Mouse (Mus musculus): Measurements from ENCODE around the gene Dhx16.
A peak's percentile ranks its signal among the peaks of the same experiment; 100 is the strongest.

Gene Dhx16

DNA sequence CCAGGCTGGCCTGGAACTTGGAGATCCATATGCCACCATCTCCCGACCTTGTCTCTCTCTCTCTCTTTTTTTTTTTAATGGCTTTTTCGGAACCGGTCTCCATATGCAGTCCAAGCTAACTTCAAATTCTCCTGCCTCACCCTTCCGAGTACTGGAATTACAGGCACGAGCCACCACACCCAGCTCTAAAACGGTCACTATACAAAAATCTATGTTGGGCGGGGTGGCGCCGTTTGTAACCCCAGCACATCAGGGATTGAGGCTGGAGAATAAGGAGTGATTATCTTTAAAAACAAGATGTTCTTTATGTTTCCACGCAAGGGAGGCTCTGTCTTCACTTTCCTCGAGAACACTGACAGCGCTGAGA lies 18.8 kb upstream of the Dhx16 start:
- DNase-seq (ENCODE audit: low read depth): no peak

DNA sequence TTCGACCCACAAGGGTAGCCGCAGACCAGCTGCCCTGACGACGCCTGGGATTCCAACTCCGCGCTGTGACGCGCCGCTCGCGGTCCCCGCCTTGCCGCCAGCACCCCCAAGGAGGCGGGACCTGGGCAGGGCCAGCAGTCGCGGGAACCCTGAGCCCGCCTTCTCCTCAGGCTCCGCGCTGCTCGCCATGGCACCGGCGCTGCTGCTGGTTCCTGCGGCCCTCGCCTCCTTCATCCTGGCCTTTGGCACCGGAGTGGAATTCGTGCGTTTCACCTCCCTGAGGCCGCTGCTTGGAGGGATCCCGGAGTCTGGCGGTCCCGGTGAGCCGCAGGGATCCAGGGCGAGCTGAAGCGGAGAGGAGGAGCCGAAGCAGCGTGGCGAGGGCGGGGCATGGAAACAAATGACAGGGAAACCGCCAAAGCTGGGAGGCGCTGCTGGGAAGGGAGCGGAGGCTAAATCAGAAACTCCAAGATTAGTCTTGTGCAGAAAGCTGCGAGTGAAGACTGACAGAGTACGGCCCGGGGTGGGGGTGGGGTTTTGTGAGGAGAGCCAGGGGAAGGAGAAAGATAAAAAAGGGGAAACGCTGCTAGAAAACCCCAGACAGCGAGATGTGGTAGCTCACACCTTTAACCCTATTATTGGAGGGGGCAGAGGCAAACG lies 18.3 kb upstream of the Dhx16 start, which contains the start of gene Nrm:
Nrm (plus strand) TSS at position 121 of the 660 bp plus-strand sequence.
- DNase-seq (ENCODE audit: low read depth): peak; percentile 92

DNA sequence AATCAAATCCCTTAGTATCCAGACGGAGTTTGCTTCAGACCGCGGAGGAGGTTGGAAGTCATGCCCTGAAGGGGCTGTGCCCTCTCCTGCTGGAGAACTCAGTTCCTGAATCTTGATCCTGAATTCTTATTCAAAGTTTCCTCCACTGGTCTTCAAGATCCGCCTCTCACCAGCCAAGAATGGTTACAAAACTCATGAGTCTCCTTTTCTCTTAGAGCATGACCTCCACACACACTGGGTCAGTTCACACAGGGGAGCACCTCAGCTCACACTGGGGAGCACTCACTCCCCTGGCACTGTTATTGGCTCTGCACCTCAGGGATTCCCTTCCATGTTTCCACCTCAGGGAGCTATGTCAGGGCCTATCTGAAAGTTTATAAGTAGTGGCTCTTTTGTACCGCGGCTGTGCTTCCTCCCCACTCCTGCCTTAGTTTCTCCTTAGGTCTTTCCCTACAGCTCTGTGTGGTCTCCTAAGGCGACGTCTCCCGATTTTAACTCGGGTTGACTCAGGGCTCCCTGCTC lies 14.7 kb upstream of the Dhx16 start:
- DNase-seq (ENCODE audit: low read depth): peak; percentile 9

DNA sequence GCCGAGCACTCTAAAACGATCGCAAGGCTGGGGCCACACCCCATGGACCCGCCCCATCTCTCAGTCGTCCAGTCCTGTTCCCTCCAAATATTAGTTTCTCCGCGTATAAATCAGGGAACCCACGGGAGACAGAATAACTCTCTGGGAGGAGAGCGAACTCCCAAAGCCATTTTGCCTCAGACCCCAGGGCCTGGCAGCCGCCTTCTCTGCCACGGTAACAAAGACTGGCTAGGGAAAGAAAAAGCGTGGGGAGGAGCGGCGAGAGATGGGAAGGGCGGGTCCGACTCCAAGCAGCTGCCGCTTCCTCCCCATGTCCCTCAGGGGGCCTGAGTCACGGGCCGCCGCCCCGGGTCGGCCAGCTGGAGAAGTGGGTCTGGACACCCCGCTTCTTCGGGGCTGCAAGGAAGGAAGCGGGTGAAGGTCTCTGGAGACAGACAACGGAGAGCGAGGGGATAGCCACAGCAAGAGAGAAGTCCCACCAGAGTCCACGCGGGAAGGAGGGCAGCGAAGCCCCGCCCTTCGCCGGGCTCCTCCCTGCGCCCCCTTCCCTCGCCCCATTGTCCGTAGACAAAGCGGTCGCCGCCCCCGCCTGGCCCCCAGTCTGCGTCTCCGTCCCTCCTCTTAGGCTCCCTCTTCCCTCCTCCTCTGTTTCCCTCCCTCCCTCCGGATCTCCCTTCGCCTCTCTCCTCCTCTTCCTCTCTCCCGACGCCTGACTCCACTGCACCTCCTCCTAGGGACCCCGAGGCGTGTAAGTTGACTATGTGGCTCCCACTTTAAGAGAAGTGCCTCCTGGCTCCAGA lies 13.9 kb upstream of the Dhx16 start, which contains the start of gene Ppp1r18:
Ppp1r18 (plus strand) TSS at position 113 of the 800 bp plus-strand sequence.
- peak; percentile 72 for DNase-seq (ENCODE audit: low read depth)

DNA sequence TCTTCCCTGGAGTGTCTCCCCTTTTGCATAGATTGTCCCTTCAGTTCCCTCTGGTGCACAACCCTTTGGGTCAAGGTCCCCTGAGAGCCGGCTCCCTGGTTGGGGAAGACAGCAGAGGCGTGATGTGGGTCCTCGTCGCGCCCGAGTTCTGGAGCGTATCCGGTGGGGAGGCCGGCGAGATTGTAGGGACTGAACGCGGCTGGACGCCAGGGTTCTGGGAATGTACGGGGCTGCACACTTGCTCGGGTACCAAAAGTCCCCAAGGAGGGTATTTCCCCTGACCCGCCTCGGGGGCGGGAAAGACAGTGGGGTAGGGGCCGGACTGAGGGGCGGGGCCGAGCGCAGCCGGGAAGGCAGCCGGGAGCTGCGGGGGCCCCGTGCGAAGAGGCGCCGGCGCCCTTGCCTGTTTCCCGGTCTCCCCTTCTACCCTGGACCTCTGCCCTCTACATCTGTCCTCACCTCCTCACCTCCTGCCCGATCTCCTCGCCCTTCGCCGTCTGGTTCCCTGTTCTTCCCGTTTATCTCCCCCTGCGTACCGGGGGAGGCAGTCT lies 13.3 kb upstream of the Dhx16 start:
- peak; percentile 83 for DNase-seq (ENCODE audit: low read depth)

DNA sequence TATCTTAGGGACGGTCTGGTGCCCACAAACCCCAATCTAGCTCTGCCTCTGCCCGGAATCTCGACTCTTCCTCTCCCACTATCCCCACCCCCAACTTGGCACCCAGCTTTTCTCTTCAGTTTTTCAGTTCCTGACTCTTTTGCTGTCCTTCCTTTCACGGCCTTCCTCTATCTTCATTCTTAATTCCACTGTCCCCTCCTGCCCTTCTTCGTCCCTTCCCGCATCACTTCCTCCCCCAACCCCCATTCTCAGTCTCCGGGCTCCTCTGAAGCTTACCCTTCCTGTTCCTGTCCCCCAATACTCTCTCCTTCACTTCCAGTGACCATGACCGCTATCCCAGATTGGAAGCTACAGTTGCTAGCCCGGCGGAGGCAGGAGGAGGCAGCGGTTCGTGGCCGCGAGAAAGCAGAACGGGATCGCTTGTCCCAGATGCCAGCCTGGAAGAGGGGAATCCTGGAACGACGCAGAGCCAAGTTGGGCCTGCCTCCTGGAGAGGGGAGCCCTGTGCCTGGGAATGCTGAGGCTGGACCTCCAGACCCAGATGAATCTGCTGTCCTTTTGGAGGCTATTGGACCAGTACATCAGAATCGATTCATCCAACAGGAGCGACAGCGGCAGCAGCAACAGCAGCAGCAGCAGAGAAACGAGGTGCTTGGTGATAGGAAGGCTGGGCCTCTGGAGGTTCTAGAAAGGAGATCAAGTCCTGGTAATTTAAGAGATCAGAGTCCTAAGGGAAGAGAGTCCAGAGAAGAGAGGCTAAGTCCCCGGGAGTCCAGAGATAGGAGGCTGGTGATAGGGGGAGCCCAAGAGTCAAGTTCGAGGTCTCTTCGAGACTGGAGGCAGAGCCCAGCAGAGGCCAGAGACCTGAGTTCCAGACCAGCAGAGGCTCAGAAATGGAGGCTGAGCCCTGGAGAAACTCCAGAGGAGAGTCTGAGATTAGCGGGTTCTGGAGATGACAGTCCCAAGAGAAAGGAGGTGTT lies 12.4 kb upstream of the Dhx16 start:
- DNase-seq (ENCODE audit: low read depth): peak; percentile 82

DNA sequence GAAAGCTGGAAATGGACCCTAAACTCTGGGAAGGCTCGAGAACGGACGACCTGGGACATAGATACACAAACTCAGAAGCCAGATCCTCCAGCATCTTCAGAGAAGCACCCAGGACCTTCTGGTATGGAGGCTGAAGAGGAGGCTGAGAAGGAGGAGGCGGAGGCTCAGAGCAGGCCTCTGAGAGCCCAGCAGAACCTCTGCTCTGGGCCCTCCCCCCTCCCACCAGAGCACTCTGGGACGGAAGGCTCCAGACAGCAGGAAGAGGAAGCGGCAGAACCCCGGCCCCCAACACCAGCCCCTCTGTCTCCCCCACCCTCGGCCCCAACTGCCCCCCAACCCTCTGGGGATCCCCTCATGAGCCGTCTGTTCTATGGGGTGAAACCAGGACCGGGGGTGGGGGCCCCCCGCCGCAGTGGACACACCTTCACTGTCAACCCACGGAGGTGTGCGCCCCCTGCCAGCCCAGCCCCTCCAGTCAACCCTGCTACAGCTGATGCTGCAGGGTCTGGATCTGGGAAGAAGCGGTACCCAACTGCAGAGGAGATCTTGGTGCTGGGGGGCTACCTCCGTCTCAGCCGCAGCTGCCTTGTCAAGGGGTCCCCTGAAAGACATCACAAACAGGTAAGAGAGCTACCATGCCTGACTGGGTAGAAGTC lies 11.3 kb upstream of the Dhx16 start:
- DNase-seq (ENCODE audit: low read depth): peak; percentile 83

DNA sequence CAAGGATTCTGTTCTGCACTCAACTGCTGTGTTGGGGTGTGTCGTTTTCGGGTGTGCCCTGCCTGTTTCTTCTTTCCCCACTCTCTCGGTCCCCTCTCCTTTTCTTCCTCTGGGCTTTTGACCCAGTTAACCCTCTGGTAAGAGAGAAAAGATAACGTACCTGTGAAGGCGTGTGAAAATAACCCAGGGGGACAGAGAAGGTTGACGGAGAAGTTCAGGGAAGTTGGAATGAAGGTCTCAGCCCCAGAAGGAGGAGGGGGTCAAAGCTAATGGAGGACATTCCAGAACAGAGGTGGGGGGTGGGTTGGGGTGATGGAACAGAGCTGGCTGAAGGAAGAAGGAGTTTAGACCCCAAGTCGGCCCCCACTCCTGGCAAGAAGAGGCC lies 10.7 kb upstream of the Dhx16 start:
- DNase-seq (ENCODE audit: low read depth): no peak

DNA sequence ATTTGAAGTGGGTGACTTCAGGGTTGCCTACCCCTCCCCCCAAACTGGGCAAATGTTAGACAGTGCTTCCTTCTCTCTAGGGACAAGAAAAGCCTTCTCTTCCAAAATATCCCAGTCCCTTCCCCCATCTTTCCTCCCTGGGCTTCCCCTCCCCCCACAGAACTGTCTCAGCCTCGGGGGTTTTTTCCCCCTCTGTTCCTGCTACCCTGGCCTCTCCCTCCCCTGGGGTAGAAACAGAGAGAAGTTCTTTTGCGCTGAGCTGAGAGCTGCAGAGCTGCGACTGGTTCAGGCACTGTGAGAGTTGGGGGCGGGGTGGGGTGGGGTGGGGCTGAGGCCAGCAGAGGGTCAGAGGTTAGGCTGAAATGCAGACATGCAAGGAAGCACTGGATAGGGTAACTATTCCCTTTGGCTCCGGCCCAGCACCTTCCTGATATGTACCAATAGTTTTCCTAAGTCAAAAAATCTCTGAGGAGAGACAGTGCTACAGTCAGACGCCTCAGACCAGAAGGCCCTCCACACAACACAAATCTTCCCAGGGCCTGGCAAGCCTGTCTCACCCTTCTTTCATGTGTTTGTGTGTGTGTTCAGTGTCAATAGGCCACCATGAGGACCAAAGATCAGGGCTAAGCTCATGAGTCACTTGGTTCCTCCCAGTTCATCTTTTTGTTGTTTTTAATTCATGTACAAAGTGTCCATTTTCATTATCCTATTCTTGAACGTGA lies 10.1 kb upstream of the Dhx16 start:
- DNase-seq (ENCODE audit: low read depth): peak; percentile 60

DNA sequence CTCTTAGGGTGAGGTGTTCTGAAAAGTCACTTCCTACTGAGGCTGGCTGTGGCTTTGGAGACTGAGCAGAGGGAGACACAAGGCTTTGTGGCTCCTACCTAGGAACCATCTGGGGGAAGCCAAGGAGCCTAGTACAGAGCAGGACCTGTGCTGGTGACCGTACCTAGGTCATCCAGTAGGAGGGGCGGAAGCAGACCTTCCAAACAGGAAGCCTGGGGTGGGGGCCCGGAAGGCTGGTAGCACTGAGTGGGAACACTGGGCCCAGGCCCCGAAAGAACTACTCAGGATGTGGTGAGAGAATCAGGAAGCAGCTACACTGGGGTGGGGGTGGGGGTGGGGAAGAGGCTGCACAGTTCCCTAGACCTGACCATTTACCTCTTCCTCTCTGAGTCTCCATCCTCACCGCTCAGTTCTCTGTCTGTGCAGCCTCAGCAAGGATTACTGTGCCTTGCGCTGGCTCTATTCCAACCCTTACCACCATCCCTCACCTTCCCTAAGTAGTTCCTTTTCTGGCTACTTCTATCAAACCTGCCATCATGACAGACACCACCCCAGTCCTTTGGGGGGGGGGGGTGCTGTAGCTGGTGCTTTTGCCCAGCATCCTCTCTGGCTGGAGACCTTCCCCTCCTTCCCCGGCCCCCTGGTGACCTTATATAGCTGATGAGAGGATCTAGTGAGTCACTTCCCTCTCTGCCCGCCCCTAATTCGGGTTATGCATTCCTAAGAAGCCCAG lies 9.3 kb upstream of the Dhx16 start:
- peak; percentile 92 for DNase-seq (ENCODE audit: low read depth)

DNA sequence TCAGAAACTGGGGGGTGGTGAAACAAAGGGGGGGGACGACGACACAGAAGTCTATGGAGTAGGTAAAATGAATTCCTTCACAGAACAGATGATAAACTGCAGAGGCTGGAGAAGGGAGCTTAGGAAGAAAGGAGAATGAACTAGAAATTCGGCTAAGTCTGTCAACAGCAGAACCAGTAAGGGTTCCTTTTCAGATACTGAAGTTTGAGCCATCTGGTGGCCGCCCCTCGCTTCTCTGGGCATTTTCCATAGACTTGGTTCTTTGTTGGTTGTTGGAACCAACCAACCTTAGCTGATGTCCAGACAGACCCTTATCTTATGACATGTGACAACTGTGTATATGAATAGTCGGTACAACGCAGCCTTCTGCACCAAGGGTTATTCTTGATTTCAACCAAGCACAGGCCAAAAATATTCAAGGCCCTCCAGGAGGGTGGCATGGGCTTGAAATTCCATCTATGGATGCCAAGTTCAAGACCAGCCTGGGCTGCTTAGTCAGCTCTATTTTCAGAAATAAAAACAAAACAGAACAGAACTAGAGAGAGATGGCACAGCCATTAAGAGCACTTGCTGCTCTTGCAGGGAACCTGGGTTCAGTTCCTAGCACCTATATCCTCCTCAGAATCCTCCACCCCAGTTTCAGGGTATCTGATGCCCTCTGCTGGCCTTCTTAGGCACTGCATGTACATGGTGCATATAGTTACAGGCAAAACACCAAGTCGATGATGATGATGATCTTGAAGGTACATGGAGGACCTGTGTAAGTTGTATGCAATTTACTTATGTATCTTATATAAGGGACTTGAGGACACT lies 8.5 kb upstream of the Dhx16 start:
- peak; percentile 87 for DNase-seq (ENCODE audit: low read depth)

DNA sequence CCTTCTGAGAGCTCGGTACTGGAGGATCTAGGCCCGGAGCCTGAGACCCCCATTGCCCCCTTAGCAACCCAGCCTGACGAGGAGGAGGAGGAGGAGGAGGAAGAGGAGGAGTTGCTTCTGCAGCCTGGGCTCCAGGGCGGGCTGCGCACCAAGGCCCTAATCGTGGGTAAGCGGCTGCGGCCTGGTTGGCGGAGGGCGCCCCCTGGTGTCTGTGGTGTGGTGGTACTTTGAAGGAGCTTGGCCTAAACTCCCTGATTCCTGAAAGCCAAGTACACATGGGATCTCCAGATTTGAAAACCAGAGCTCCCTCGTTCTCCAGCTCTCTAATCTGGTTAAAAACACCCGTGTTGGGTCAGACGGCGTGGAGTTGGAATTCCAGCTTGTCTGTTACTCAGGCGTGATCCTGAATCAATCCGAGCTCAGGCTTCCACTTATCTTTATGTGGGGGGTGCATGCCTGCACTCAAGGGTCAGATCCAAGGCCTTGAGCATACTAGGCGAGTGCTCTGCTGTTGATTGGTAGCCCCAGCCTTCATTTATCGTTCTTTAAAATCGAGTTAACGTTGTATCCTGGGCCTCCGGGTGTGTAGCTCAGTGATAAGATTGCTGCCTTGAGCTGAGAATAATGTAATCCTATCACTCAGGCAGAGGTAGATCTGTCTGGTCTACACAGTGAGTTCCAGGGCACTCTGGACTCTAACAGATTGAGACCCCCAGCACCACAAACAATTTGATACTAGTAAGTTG lies 5.7 kb upstream of the Dhx16 start:
- DNase-seq (ENCODE audit: low read depth): peak; percentile 90

DNA sequence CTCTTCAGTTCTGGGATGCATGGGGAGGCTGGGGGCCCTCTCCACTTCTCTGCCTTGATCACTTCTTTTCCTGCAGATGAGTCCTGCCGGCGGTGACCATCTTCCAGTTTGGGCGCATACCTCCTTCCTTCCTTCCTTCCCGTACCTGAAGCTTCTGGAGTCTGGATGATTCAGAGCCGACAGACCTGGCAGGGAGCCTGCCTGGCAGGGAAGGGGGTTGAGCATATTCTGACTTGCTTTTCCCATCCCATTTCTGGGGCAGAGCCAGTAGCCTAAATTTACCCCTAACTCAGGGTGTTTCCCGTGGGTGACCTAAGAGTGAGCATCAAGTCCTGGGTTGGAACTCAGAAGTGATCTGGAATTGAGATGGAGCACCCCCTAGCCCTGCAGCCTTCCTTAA lies 4.9 kb upstream of the Dhx16 start:
- no peak for DNase-seq (ENCODE audit: low read depth)

DNA sequence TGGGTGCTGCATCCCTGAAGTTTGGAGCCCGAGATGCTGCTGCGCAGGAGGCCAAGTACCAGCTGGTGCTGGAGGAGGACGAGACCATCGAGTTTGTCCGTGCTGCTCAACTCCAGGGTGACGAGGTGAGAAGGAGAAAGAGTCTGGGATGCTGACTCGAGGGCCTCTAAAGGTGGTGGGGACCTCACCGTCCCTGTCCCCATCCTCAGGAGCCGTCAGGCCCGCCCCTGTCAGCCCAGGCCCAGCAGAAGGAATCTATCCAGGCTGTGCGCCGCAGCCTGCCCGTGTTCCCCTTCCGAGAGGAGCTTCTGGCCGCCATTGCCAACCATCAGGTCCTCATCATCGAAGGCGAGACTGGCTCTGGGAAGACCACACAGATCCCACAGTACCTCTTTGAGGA lies 3.3 kb downstream of the Dhx16 start:
- no peak for DNase-seq (ENCODE audit: low read depth)

DNA sequence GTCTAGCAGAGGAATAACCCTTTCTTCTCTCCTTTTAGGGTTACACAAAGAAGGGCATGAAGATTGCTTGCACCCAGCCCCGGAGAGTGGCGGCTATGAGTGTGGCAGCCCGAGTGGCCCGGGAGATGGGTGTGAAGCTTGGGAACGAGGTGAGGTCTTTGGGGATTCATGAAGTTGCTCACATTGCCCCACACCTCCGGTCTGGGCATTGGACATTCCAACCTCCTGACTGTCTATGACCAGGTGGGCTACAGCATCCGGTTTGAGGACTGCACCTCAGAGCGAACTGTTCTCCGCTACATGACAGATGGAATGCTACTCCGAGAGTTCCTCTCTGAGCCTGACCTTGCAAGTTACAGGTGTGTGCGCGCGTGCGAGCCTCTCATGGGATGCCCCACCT lies 4.2 kb downstream of the Dhx16 start:
- DNase-seq (ENCODE audit: low read depth): no peak

DNA sequence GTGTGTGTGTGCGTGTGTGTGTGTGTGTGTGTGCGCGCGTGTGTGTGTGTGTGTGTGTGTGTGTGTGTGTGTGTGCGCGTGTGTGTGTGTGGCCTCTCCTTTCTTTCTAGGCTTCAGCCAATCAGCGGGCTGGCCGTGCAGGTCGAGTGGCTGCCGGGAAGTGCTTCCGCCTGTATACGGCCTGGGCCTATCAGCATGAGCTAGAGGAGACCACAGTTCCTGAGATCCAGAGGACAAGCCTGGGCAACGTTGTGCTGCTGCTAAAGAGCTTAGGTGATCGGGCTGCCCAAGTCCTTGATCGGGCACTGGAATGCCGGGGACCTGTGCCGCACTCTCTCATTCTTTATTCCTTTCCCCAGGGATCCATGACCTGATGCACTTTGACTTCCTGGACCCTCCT lies 8.1 kb downstream of the Dhx16 start:
- no peak for DNase-seq (ENCODE audit: low read depth)

DNA sequence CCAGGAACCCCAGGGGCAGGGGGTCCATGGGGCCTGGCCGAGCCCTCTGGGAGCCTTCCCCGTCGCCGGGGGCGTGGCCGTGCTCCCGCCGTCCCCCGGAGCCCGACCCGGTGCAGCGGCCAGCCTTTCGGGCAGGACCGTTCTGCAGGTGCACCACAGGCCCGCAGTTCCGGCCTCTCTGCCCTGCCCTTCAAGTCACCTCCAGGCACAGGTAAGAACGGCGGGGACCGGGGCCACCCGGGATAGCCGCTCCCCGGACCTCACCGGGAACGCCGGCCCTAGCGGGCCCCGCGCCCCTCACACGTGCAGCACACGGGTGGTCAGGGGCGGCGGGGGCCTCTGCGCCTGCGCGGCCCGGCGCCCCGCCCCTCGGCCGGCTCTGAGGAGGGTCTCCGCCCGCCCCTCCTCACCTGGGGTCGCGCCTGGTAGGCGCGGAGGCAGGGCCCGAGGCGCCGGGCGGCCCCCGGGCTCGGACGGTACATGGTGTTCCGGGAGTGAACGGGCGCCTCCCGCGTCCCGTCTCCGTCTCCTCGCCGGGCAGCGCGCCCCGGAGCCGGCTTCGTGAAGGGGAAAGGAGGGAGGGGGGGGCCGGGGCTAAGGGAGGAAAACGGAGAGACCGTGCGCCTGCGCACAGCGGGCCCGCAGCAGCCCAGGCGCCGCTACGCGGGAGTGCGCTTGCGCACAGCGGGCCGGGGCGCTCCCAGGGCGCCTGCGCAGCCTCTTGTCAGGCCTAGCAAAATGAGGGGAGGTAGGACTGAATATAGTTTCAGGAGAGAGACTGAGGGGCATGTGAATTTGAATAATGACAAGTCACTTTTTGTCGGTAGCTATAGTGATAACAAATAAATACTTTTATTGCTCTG lies 17.4 kb downstream of the Dhx16 start, which contains the start of gene 2310061I04Rik:
2310061I04Rik (minus strand) TSS at position 651 of the 863 bp plus-strand sequence.
- DNase-seq (ENCODE audit: low read depth): peak; percentile 97

Data from induced T-regulatory cell, adult 2 months (primary cell).